Mouse (Mus musculus) bone marrow, adult 2 months (tissue): ENCODE measurements around the gene Kat7. TPM values are rescaled to one million over a fixed set of nuclear protein-coding genes. Genes with fewer than 3 reads are reported as not detected.
A peak's percentile ranks its signal among the peaks of the same experiment; 100 is the strongest.

ENCODE experiments used
- H3K27ac ChIP-seq: fragments of 200-500 bp; 2 replicates; pipeline ENCODE4 v1.5.1; 2012; ENCODE audit warnings: low read depth, mild to moderate bottlenecking, control low read depth, inconsistent platforms, low read length; ENCODE audit not compliant: control insufficient read depth, poor library complexity, insufficient read depth
- H3K4me1 ChIP-seq: fragments of 200-500 bp; 2 replicates; pipeline ENCODE4 v1.6.1; 2011; ENCODE audit warnings: low read length; ENCODE audit not compliant: control insufficient read depth, insufficient read depth
- H3K4me3 ChIP-seq: fragments of 200-500 bp; replicated peaks from 2 replicates; pipeline ENCODE3; 2011; ENCODE audit warnings: mild to moderate bottlenecking, low read depth, low read length, control low read depth; ENCODE audit not compliant: control insufficient read depth
- CTCF ChIP-seq: fragments of 200-500 bp; IDR thresholded peaks from 2 replicates; pipeline ENCODE4 v1.5.1; 2011; ENCODE audit warnings: low read length, control low read depth; ENCODE audit not compliant: control insufficient read depth, insufficient read depth
- POLR2A ChIP-seq: fragments of 200-500 bp; IDR thresholded peaks from 2 replicates; pipeline ENCODE4 v1.6.1; 2011; ENCODE audit warnings: low read depth, mild to moderate bottlenecking, control low read depth, low read length, borderline replicate concordance; ENCODE audit not compliant: control insufficient read depth
- WGBS: fragments of 180-500 bp; shearing (Covaris S2); methylation state at CpG from one replicate; pipeline ENCODE4 v1.1.7; 2018; 5-methylcytosine and 5-hydroxymethylcytosine counted together
- polyA plus RNA-seq: library from polyadenylated mRNA; stranded (reverse); fragments of >200 nt; gene quantifications from 2 replicates; pipeline ENCODE4 v1.2.4, GENCODE M21; 2011; ENCODE audit warnings: low replicate concordance; ENCODE audit not compliant: missing spikeins, insufficient read depth, insufficient read length

Kat7 gene
- polyA plus RNA-seq, 1 experiment: 39.0 TPM

GRCm38 (mm10) chr11:95337129-95337813 lies 27.2 kb upstream of the Kat7 start:
- WGBS: under 1% methylated on average over 50 of the region's 50 CpGs
- Histone ChIP-seq H3K27ac (peak overlapping the region; percentile 95), H3K4me1 (peaks cover 9% of the 10 kb centered on the region), H3K4me3 (peak overlapping the region; percentile 98)
- TF ChIP-seq POLR2A (peak; percentile 49; the same call in 1 of the 2 replicates), CTCF (no peak)

GRCm38 (mm10) chr11:95336568-95337128 lies 26.6 kb upstream of the Kat7 start, which contains the start of gene Fam117a:
Gene Fam117a (plus strand): TSS chr11:95337018.
- H3K4me1 ChIP-seq: peaks cover 9% of the 10 kb centered on the region
- peak within 1 kb of the TSS; percentile 95 for H3K27ac ChIP-seq
- peak within 1 kb of the TSS; percentile 98 for H3K4me3 ChIP-seq
- under 1% methylated on average over 26 of the region's 27 CpGs for WGBS
- no peak for TF ChIP-seq CTCF
- TF ChIP-seq POLR2A: peak; percentile 94

- Histone ChIP-seq H3K4me3 (no peak overlapping the region), H3K27ac (peak overlapping the region; percentile 33; the same call in 1 of the 2 replicates), H3K4me1 (peaks cover 9% of the 10 kb centered on the region)
- TF ChIP-seq POLR2A: no peak
- no peak for TF ChIP-seq CTCF
- 22% methylated on average over 5 of the region's 5 CpGs for WGBS
These were observed 24.5 kb upstream of the Kat7 start for GRCm38 (mm10) chr11:95334448-95335060.

GRCm38 (mm10) chr11:95333805-95334204 lies 23.8 kb upstream of the Kat7 start:
- Histone ChIP-seq H3K4me3 (no peak overlapping the region), H3K4me1 (peaks cover 9% of the 10 kb centered on the region), H3K27ac (peak overlapping the region; percentile 70)
- 39% methylated on average over 9 of the region's 9 CpGs for whole genome bisulfite sequencing
- TF ChIP-seq POLR2A (no peak), CTCF (no peak)

- H3K4me3 ChIP-seq: no peak overlapping the region
- H3K27ac ChIP-seq: peak overlapping the region; percentile 70; the same call in 1 of the 2 replicates
- TF ChIP-seq CTCF (no peak), POLR2A (no peak)
- WGBS: 0% methylated on average over 4 of the region's 4 CpGs
- peaks cover 9% of the 10 kb centered on the region for H3K4me1 ChIP-seq
These were observed 23.2 kb upstream of the Kat7 start for GRCm38 (mm10) chr11:95333209-95333608.

- Histone ChIP-seq H3K4me3 (no peak overlapping the region), H3K4me1 (peaks cover 9% of the 10 kb centered on the region), H3K27ac (no peak overlapping the region)
- WGBS: 42% methylated on average over 1 of the region's 1 CpGs
- TF ChIP-seq POLR2A: no peak
- TF ChIP-seq CTCF: no peak
These were observed 20.6 kb upstream of the Kat7 start for GRCm38 (mm10) chr11:95330662-95331061.

GRCm38 (mm10) chr11:95328629-95329028 lies 18.6 kb upstream of the Kat7 start:
- H3K27ac ChIP-seq: no peak overlapping the region
- H3K4me1 ChIP-seq: peaks cover 5% of the 10 kb centered on the region
- no peak overlapping the region for H3K4me3 ChIP-seq
- no peak for TF ChIP-seq POLR2A
- TF ChIP-seq CTCF: no peak
- 71% methylated on average over 5 of the region's 5 CpGs for WGBS

GRCm38 (mm10) chr11:95326243-95326642 lies 16.2 kb upstream of the Kat7 start:
- no peak overlapping the region for H3K4me3 ChIP-seq
- WGBS: 83% methylated on average over 11 of the region's 11 CpGs
- no peak for TF ChIP-seq POLR2A
- no peak for TF ChIP-seq CTCF
- no peaks in the 10 kb centered on the region; the same call in 1 of the 2 replicates for H3K4me1 ChIP-seq
- no peak overlapping the region for H3K27ac ChIP-seq
